Mouse (Mus musculus): Measurements from ENCODE around the gene Zfp410. TPM values are rescaled to one million over a fixed set of nuclear protein-coding genes. Genes with fewer than 3 reads are reported as not detected.

Gene Zfp410
- polyA plus RNA-seq, 1 experiment from 2014 or later: 78.3 TPM

Other genes with a start within 250 kb of the Zfp410 start
- gene Acot5, start 247.5 kb upstream of the Zfp410 start, polyA plus RNA-seq (2015; fragmentation: Nextera tagmentation; extraction: Ambion mirVana): 0.13 and 0.15 TPM in 2 replicates
- gene Acot6, start 216.2 kb upstream of the Zfp410 start, polyA plus RNA-seq (2015; fragmentation: Nextera tagmentation; extraction: Ambion mirVana): 1.1 and 1.3 TPM in 2 replicates
- gene Dnal1, start 202.5 kb upstream of the Zfp410 start, polyA plus RNA-seq (2015; fragmentation: Nextera tagmentation; extraction: Ambion mirVana): 8.2 and 10.8 TPM in 2 replicates
- gene Pnma1, start 168.4 kb upstream of the Zfp410 start, polyA plus RNA-seq (2015; fragmentation: Nextera tagmentation; extraction: Ambion mirVana): 6.5 and 7.7 TPM in 2 replicates
- 4.3 and 4.4 TPM in 2 replicates for gene Elmsan1, start 98.0 kb upstream of the Zfp410 start, polyA plus RNA-seq (2015; fragmentation: Nextera tagmentation; extraction: Ambion mirVana)
- 15.8 and 16.6 TPM in 2 replicates for gene Ptgr2, start 31.6 kb upstream of the Zfp410 start, polyA plus RNA-seq (2015; fragmentation: Nextera tagmentation; extraction: Ambion mirVana)
- gene Coq6, start 44.8 kb downstream of the Zfp410 start, polyA plus RNA-seq (2015; fragmentation: Nextera tagmentation; extraction: Ambion mirVana): 46.2 and 47.5 TPM in 2 replicates
- 19.1 and 21.5 TPM in 2 replicates for gene Fam161b, start 45.0 kb downstream of the Zfp410 start, polyA plus RNA-seq (2015; fragmentation: Nextera tagmentation; extraction: Ambion mirVana)
- 11.2 and 12.1 TPM in 2 replicates for gene Entpd5, start 92.2 kb downstream of the Zfp410 start, polyA plus RNA-seq (2015; fragmentation: Nextera tagmentation; extraction: Ambion mirVana)
- 3.4 and 4.9 TPM in 2 replicates for gene Bbof1, start 92.2 kb downstream of the Zfp410 start, polyA plus RNA-seq (2015; fragmentation: Nextera tagmentation; extraction: Ambion mirVana)
- 22.7 and 23.0 TPM in 2 replicates for gene Rnf113a2, start 100.3 kb downstream of the Zfp410 start, polyA plus RNA-seq (2015; fragmentation: Nextera tagmentation; extraction: Ambion mirVana)
- 29.7 and 30.8 TPM in 2 replicates for gene Aldh6a1, start 134.2 kb downstream of the Zfp410 start, polyA plus RNA-seq (2015; fragmentation: Nextera tagmentation; extraction: Ambion mirVana)
- gene Lin52, start 134.6 kb downstream of the Zfp410 start, polyA plus RNA-seq (2015; fragmentation: Nextera tagmentation; extraction: Ambion mirVana): 33.7 and 35.1 TPM in 2 replicates

Measured in midbrain, embryonic 15.5 days (tissue).